Mouse (Mus musculus): Measurements from ENCODE around the gene Nf2.

DNA sequence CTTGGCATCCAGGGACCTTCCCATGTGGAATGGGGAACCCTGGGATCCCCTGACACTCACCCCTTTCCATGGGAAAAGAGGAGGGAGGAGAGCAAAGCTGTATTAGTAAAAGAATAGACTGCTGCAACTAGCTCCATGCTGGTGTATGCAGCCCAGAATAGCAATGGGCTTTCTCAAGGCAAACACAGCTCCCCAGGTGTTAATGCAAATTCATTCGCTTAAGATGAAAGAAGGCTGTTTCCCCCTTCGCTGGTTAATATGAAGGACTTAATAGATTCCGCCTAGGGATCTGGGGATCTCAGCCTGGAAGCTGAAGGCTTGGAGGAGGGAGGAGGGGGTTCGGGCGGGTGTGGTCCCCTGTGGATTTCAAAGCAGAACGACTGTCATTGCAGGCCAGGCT, 87.3 kb downstream of the Nf2 start:
- TF ChIP-seq CTCF (IDR thresholded peaks at IDR 0.05; ENCODE audit: extremely low read depth, insufficient read length, insufficient replicate concordance, low read depth, low read length), result no peak
- no peak for TF ChIP-seq POLR2A (IDR thresholded peaks at IDR 0.05; ENCODE audit: low read depth, low read length)
